In genomic region chr13:40859652-40860399, GRCm38 (mm10) we compare ENCODE assay signal across 8 mouse cellular contexts. TPM values are rescaled to one million over a fixed set of nuclear protein-coding genes. Genes with fewer than 3 reads are reported as not detected.
DNase-seq lines count a peak whose midpoint lies in the region; ATAC-seq and TF ChIP-seq lines count a peak whose summit lies in the region.

Gene Gcnt2 (plus strand): TSS chr13:40859754.

- H3K27ac ChIP-seq in cortical plate, adult 2 months (ENCODE audit: insufficient read depth, low read length): no peak within 1 kb of the TSS
- H3K27ac ChIP-seq in heart, embryonic 16.5 days (ENCODE audit: low read length): no peak within 1 kb of the TSS
- peak within 1 kb of the TSS; percentile 68 for H3K27ac ChIP-seq in liver, embryonic 16.5 days (ENCODE audit: low read length)

- no peaks in the 10 kb centered on the region for H3K9me3 ChIP-seq in heart, embryonic 16.5 days (replicated peaks; ENCODE audit: control insufficient read depth, low read length)
- H3K9me3 ChIP-seq in liver, embryonic 16.5 days (replicated peaks; ENCODE audit: control insufficient read depth, low read length): no peaks in the 10 kb centered on the region

- H3K9ac ChIP-seq in heart, embryonic 16.5 days (ENCODE audit: low read length): peak within 1 kb of the TSS; percentile 56
- no peak within 1 kb of the TSS for H3K9ac ChIP-seq in liver, embryonic 16.5 days (ENCODE audit: low read depth, low read length)

- WGBS in heart, embryonic 16.5 days: 35% methylated on average over 22 of the region's 22 CpGs
- WGBS in liver, embryonic 16.5 days (ENCODE audit: insufficient replicate concordance): 14% methylated on average over 22 of the region's 22 CpGs

- ATAC-seq in heart, embryonic 16.5 days (replicated peaks; ENCODE audit: extremely low read depth, insufficient read depth, low FRiP score): no peak
- ATAC-seq in liver, embryonic 16.5 days (ENCODE audit: low read depth): peak; percentile 90
- no peak for ATAC-seq in neutrophil, adult 5-6 weeks (ENCODE audit: extremely low read depth, insufficient number of reproducible peaks, low FRiP score, poor library complexity, severe bottlenecking)

- TF ChIP-seq POLR2A in cortical plate, adult 2 months (IDR thresholded peaks at IDR 0.05; ENCODE audit: extremely low read depth, insufficient read depth, low read length): no peak

- no peaks in the 10 kb centered on the region for H3K36me3 ChIP-seq in heart, embryonic 16.5 days (ENCODE audit: control insufficient read depth, insufficient read depth)
- no peaks in the 10 kb centered on the region for H3K36me3 ChIP-seq in liver, embryonic 16.5 days (ENCODE audit: control insufficient read depth, insufficient read depth)

- no peak for TF ChIP-seq CTCF in cortical plate, adult 2 months (IDR thresholded peaks at IDR 0.05; ENCODE audit: extremely low read depth, insufficient read depth, low read length)

- H3K4me2 ChIP-seq in heart, embryonic 16.5 days (ENCODE audit: low read depth, low read length): peak within 1 kb of the TSS; percentile 54
- peak within 1 kb of the TSS; percentile 41 for H3K4me2 ChIP-seq in liver, embryonic 16.5 days (ENCODE audit: low read depth, low read length)

- no peaks in the 10 kb centered on the region for H3K27me3 ChIP-seq in heart, embryonic 16.5 days (ENCODE audit: control insufficient read depth, insufficient read depth, low read length)
- H3K27me3 ChIP-seq in liver, embryonic 16.5 days (ENCODE audit: control insufficient read depth, insufficient read depth, low read depth, low read length): no peaks in the 10 kb centered on the region

- DNase-seq in R1 (ENCODE audit: low read depth, low spot score): peak; percentile 38
- DNase-seq in kidney, postnatal 4 days: peak; percentile 54 to 71
- DNase-seq in thymus, adult 18-20 months: no peak
- no peak for DNase-seq in gastrocnemius, postnatal 4 days (ENCODE audit: low spot score in 2 of 2)

- H3K4me1 ChIP-seq in cortical plate, adult 2 months (ENCODE audit: control insufficient read depth, insufficient read depth, low read length): no peaks in the 10 kb centered on the region
- H3K4me1 ChIP-seq in heart, embryonic 16.5 days (ENCODE audit: control insufficient read depth, insufficient read depth, low read length): peaks cover 7% of the 10 kb centered on the region
- no peaks in the 10 kb centered on the region; the same call in 1 of the 2 replicates for H3K4me1 ChIP-seq in liver, embryonic 16.5 days (ENCODE audit: control insufficient read depth, low read depth, low read length)

- peak within 1 kb of the TSS; percentile 43 for H3K4me3 ChIP-seq in cortical plate, adult 2 months (ENCODE audit: insufficient read depth, low read length)
- peak within 1 kb of the TSS; percentile 46 for H3K4me3 ChIP-seq in heart, embryonic 16.5 days (ENCODE audit: low read length)
- H3K4me3 ChIP-seq in liver, embryonic 16.5 days (ENCODE audit: low read depth, low read length): peak within 1 kb of the TSS; percentile 48

RNA-seq across cellular contexts. Expression of gene Gcnt2, which starts in this region (rescaled TPM):
- 7.1 and 9.6 TPM in 2 replicates for polyA plus RNA-seq in cortical plate, adult 2 months (2012; rRNA removed)
- polyA plus RNA-seq in heart, embryonic 16.5 days (2015; fragmentation: Nextera tagmentation; extraction: Ambion mirVana): 4.2 and 5.0 TPM in 2 replicates
- polyA plus RNA-seq in liver, embryonic 16.5 days (2015; fragmentation: Nextera tagmentation; extraction: Ambion mirVana): 2.2 and 3.1 TPM in 2 replicates
- total RNA-seq in neutrophil, adult 5-6 weeks (2017): 329 and 353 TPM in 2 replicates
- total RNA-seq in gastrocnemius, postnatal 4 days (2021): 1 to 10 TPM; 4.4 to 4.8 TPM

Comparison
In these comparisons a context has a peak if more than half of its experiments do, and no peak if none do; other contexts are left out.
1. RNA of gene Gcnt2 (total RNA-seq): 329 to 353 TPM in neutrophil, adult 5-6 weeks; 4.4 to 4.8 TPM in gastrocnemius, postnatal 4 days; every median in the first group is over 10 times any median in the second.
2. DNase-seq: peak in R1 (single experiment) and kidney, postnatal 4 days (2 of 2); none in thymus, adult 18-20 months (0 of 2) and gastrocnemius, postnatal 4 days (0 of 2).
3. Peak in every context shown above with its lines, with median percentiles within 50 percentile points of each other: H3K4me3 ChIP-seq.